Mouse (Mus musculus) forebrain, embryonic 14.5 days (tissue): ENCODE measurements at regions not wholly inside any gene's neighbourhood (a gene's known extent, or its start where the extent isn't known, plus 50 kb on each side); places are given as distances from the start of the nearest gene placed in this dataset.

ENCODE experiments used
- ATAC-seq: fragments of 200-750 bp; cut with Nextera tagmentation; 2 replicates; pipeline ENCODE4 v1.8.0; 2017; ENCODE audit warnings: mild to moderate bottlenecking, moderate library complexity
- DNase-seq: peaks from one replicate; pipeline ENCODE4 v3.0.0-alpha.2; 2015; ENCODE audit warnings: low spot score
- H3K27ac ChIP-seq: fragments of 300-500 bp; sonication (generic); 2 replicates; pipeline ENCODE4 v1.5.1; 2014; ENCODE audit warnings: low read depth, mild to moderate bottlenecking, control low read depth, low read length, moderate library complexity
- H3K27me3 ChIP-seq: fragments of 300-500 bp; sonication (generic); replicated peaks from 2 replicates; pipeline ENCODE4 v1.6.1; 2014; ENCODE audit warnings: low read length, control low read depth, mixed read lengths; ENCODE audit not compliant: control insufficient read depth, insufficient read depth
- H3K36me3 ChIP-seq: fragments of 300-500 bp; sonication (generic); 2 replicates; pipeline ENCODE4 v1.6.1; 2014; ENCODE audit warnings: low read length, control low read depth; ENCODE audit not compliant: control insufficient read depth, insufficient read depth
- H3K4me1 ChIP-seq: fragments of 300-500 bp; sonication (generic); 2 replicates; pipeline ENCODE4 v1.6.1; 2014; ENCODE audit warnings: antibody characterized with exemption, low read length, control low read depth; ENCODE audit not compliant: control insufficient read depth, insufficient read depth
- H3K4me2 ChIP-seq: fragments of 300-500 bp; sonication (generic); 2 replicates; pipeline ENCODE4 v1.6.1; 2014; ENCODE audit warnings: mild to moderate bottlenecking, control low read depth, low read length
- H3K4me3 ChIP-seq: fragments of 300-500 bp; sonication (generic); 2 replicates; pipeline ENCODE4 v1.5.1; 2014; ENCODE audit warnings: low read depth, low read length, control low read depth
- H3K9ac ChIP-seq: fragments of 300-500 bp; sonication (generic); 2 replicates; pipeline ENCODE4 v1.6.1; 2014; ENCODE audit warnings: mild to moderate bottlenecking, low read length, control low read depth, moderate library complexity
- H3K9me3 ChIP-seq: fragments of 300-500 bp; sonication (generic); replicated peaks from 2 replicates; pipeline ENCODE4 v1.6.1; 2016; ENCODE audit warnings: low read length, control low read depth, mixed read lengths; ENCODE audit not compliant: control insufficient read depth
- WGBS: fragments of 180-500 bp; shearing (Covaris S2); extraction: QIAGEN DNeasy Blood & Tissue Kit; methylation state at CpG from one replicate; pipeline ENCODE4 v1.1.7; 2014; 5-methylcytosine and 5-hydroxymethylcytosine counted together

- ATAC-seq = no peak
These were observed 138.4 kb upstream of the Tox3 start for GRCm38 (mm10) chr8:90486556-90486955.

GRCm38 (mm10) chr8:90478149-90478548, 130.0 kb upstream of the Tox3 start:
- Histone ChIP-seq H3K36me3 (no peaks in the 10 kb centered on the region), H3K4me1 (no peaks in the 10 kb centered on the region), H3K4me3 (no peak overlapping the region), H3K27ac (no peak overlapping the region), H3K9me3 (no peaks in the 10 kb centered on the region), H3K27me3 (no peaks in the 10 kb centered on the region), H3K9ac (no peak overlapping the region), H3K4me2 (no peak overlapping the region)
- ATAC-seq = no peak
- 35% methylated on average over 4 of the region's 4 CpGs for WGBS
- DNase-seq = no peak

More at GRCm38 (mm10) chr8:90486556-90486955, 138.4 kb upstream of the Tox3 start:
- Histone ChIP-seq H3K27ac (no peak overlapping the region), H3K36me3 (no peaks in the 10 kb centered on the region), H3K4me1 (peaks cover 10% of the 10 kb centered on the region), H3K4me3 (no peak overlapping the region), H3K27me3 (no peaks in the 10 kb centered on the region), H3K9me3 (no peaks in the 10 kb centered on the region), H3K4me2 (no peak overlapping the region), H3K9ac (no peak overlapping the region)
- WGBS = 88% methylated on average over 3 of the region's 3 CpGs
- no peak for DNase-seq

- Histone ChIP-seq H3K27ac (no peak overlapping the region), H3K9me3 (no peaks in the 10 kb centered on the region), H3K4me3 (no peak overlapping the region), H3K27me3 (no peaks in the 10 kb centered on the region), H3K4me2 (no peak overlapping the region), H3K4me1 (peaks cover 4% of the 10 kb centered on the region; the same call in 1 of the 2 replicates), H3K36me3 (no peaks in the 10 kb centered on the region), H3K9ac (no peak overlapping the region)
- DNase-seq (no peak), ATAC-seq (no peak)
- WGBS = 89% methylated on average over 7 of the region's 7 CpGs
These were observed 125.9 kb upstream of the Tox3 start for GRCm38 (mm10) chr8:90474066-90474465.

DNA sequence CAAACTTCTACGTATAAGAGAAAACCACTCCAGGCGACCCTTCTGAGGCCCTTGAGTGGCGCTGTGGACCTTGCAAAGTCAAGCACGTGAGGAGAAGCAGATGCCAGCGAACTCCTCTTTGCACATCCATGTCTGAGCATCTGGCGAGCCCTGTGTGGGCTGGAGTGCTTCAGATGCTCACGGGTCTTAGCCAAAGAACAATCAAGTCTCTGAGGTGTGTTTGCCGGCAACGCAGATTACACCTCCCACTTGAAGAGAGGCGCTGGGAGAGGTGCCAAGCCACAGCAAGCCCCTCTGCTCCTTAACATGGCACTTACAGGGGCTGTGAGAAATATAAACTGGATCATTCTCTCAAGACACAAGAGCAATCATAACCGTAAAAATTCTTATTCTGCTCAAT, 122.7 kb upstream of the Tox3 start:
- H3K36me3 ChIP-seq = no peaks in the 10 kb centered on the region
- no peak overlapping the region for H3K4me2 ChIP-seq
- no peak for ATAC-seq
- 67% methylated on average over 11 of the region's 11 CpGs for WGBS
- H3K9ac ChIP-seq = no peak overlapping the region
- peaks cover 4% of the 10 kb centered on the region; the same call in 1 of the 2 replicates for H3K4me1 ChIP-seq
- DNase-seq = peak; percentile 27
- no peaks in the 10 kb centered on the region for H3K27me3 ChIP-seq
- H3K27ac ChIP-seq = no peak overlapping the region
- no peak overlapping the region for H3K4me3 ChIP-seq
- no peaks in the 10 kb centered on the region for H3K9me3 ChIP-seq

GRCm38 (mm10) chr8:90463708-90464107, 115.6 kb upstream of the Tox3 start:
- DNase-seq (no peak), ATAC-seq (no peak)
- H3K4me2 ChIP-seq = no peak overlapping the region
- no peak overlapping the region for H3K9ac ChIP-seq
- no peak overlapping the region for H3K4me3 ChIP-seq
- H3K9me3 ChIP-seq = no peaks in the 10 kb centered on the region
- 62% methylated on average over 1 of the region's 1 CpGs for WGBS
- no peaks in the 10 kb centered on the region for H3K27me3 ChIP-seq
- no peak overlapping the region for H3K27ac ChIP-seq
- H3K4me1 ChIP-seq = no peaks in the 10 kb centered on the region
- no peaks in the 10 kb centered on the region for H3K36me3 ChIP-seq

GRCm38 (mm10) chr8:90455321-90455720, 107.2 kb upstream of the Tox3 start:
- 84% methylated on average over 2 of the region's 2 CpGs for WGBS
- no peak overlapping the region for H3K27ac ChIP-seq
- no peaks in the 10 kb centered on the region for H3K36me3 ChIP-seq
- DNase-seq (no peak), ATAC-seq (no peak)
- no peaks in the 10 kb centered on the region for H3K9me3 ChIP-seq
- H3K4me1 ChIP-seq = peaks cover 17% of the 10 kb centered on the region
- H3K27me3 ChIP-seq = no peaks in the 10 kb centered on the region
- H3K4me2 ChIP-seq = no peak overlapping the region
- H3K9ac ChIP-seq = no peak overlapping the region
- H3K4me3 ChIP-seq = no peak overlapping the region

- H3K4me3 ChIP-seq = no peak overlapping the region
- WGBS = 10% methylated on average over 5 of the region's 5 CpGs
- H3K36me3 ChIP-seq = no peaks in the 10 kb centered on the region
- ATAC-seq (peak; percentile 69; the same call in 1 of the 2 replicates), DNase-seq (peak; percentile 58)
- no peaks in the 10 kb centered on the region for H3K9me3 ChIP-seq
- H3K4me2 ChIP-seq = no peak overlapping the region
- H3K27ac ChIP-seq = no peak overlapping the region
- H3K27me3 ChIP-seq = no peaks in the 10 kb centered on the region
- H3K9ac ChIP-seq = no peak overlapping the region
- H3K4me1 ChIP-seq = peaks cover 20% of the 10 kb centered on the region
These were observed 106.0 kb upstream of the Tox3 start for GRCm38 (mm10) chr8:90454130-90454529.

- ATAC-seq (peak; percentile 37; the same call in 1 of the 2 replicates), DNase-seq (peak; percentile 52)
- H3K4me3 ChIP-seq = no peak overlapping the region
- no peak overlapping the region for H3K27ac ChIP-seq
- H3K4me2 ChIP-seq = no peak overlapping the region
- H3K4me1 ChIP-seq = peaks cover 7% of the 10 kb centered on the region; the same call in 1 of the 2 replicates
- H3K9ac ChIP-seq = no peak overlapping the region
- WGBS = 49% methylated on average over 9 of the region's 9 CpGs
- H3K36me3 ChIP-seq = no peaks in the 10 kb centered on the region
- H3K9me3 ChIP-seq = no peaks in the 10 kb centered on the region
- H3K27me3 ChIP-seq = no peaks in the 10 kb centered on the region
These were observed 93.1 kb upstream of the Tox3 start for GRCm38 (mm10) chr8:90441058-90441851.

- WGBS = 68% methylated on average over 2 of the region's 2 CpGs
- Histone ChIP-seq H3K27me3 (no peaks in the 10 kb centered on the region), H3K4me3 (no peak overlapping the region), H3K36me3 (no peaks in the 10 kb centered on the region), H3K9me3 (no peaks in the 10 kb centered on the region), H3K9ac (no peak overlapping the region), H3K4me2 (no peak overlapping the region), H3K4me1 (no peaks in the 10 kb centered on the region), H3K27ac (no peak overlapping the region)
- ATAC-seq (peak; percentile 62; the same call in 1 of the 2 replicates), DNase-seq (peak; percentile 79)
These were observed 65.9 kb upstream of the Tox3 start for GRCm38 (mm10) chr8:90414021-90414420.
